Mouse (Mus musculus) kidney, postnatal 4 days (tissue): ENCODE data around the gene Vmn2r44.
"Not testable (repeated sequence)": the region's sequence is repeated elsewhere in the genome, so short reads cannot be mapped to it uniquely, and the experiment has no call there.

Experiments used
- DNase-seq, 2 experiments: peaks; one replicate each; pipeline ENCODE4 v3.0.0; 2021; ENCODE audit warnings: mixed read lengths in 2 of 2

The Vmn2r44 gene

GRCm38 (mm10) chr7:8383233-8383632 lies at the start of gene Vmn2r44:
TSS of gene Vmn2r44 (minus strand) at chr7:8383333.
- DNase-seq, result not testable (repeated sequence)

GRCm38 (mm10) chr7:8357879-8358278 lies 25.3 kb downstream of the Vmn2r44 start:
- DNase-seq, result peak; percentile 3 to 16
